Mouse (Mus musculus): ENCODE measurements around the gene Kif5a.

- TF ChIP-seq E2F4 (IDR thresholded peaks at IDR 0.05; ENCODE audit: insufficient read depth) (no peak), POLR2A (IDR thresholded peaks at IDR 0.05; ENCODE audit: insufficient read length, low read depth) (no peak), MYOD1 (IDR thresholded peaks at IDR 0.05; ENCODE audit: control insufficient read depth in 1 of 3, insufficient read length in 2 of 3, low read depth in 2 of 3) (no peak), USF1 (IDR thresholded peaks at IDR 0.05; ENCODE audit: low read depth) (no peak), TCF3 (IDR thresholded peaks at IDR 0.05; ENCODE audit: insufficient read length, low read depth) (no peak), MYOG (IDR thresholded peaks at IDR 0.05; ENCODE audit: control insufficient read depth in 1 of 3, insufficient read depth in 1 of 3, insufficient read length in 2 of 3, low read depth in 2 of 3) (no peak)
Measured at GRCm38 (mm10) chr10:127257790-127258189, 5.4 kb downstream of the Kif5a start.
